Mouse (Mus musculus) spleen, postnatal 14 days (tissue): ENCODE data around the gene Sh3rf3.
"Not testable (repeated sequence)": the region's sequence is repeated elsewhere in the genome, so short reads cannot be mapped to it uniquely, and the experiment has no call there.

Experiments
- DNase-seq, 2 experiments: peaks; one replicate each; pipeline ENCODE4 v3.0.0; 2021 to 2022; ENCODE audit warnings: low spot score in 2 of 2

Gene Sh3rf3

GRCm38 (mm10) chr10:58981674-58982329 is 168.6 kb downstream of the Sh3rf3 start:
- DNase-seq: no peak

GRCm38 (mm10) chr10:58982546-58983154 is 169.5 kb downstream of the Sh3rf3 start:
- no peak for DNase-seq

GRCm38 (mm10) chr10:58991611-58992010 is 178.5 kb downstream of the Sh3rf3 start:
- DNase-seq: no peak

- no peak for DNase-seq
Observed at GRCm38 (mm10) chr10:58994726-58995125, 181.6 kb downstream of the Sh3rf3 start.

GRCm38 (mm10) chr10:58995132-58995531 is 182.0 kb downstream of the Sh3rf3 start:
- DNase-seq: no peak

- no peak for DNase-seq
Observed at GRCm38 (mm10) chr10:59002361-59002760, 189.2 kb downstream of the Sh3rf3 start.

- no peak for DNase-seq
Observed at GRCm38 (mm10) chr10:59011415-59011814, 198.3 kb downstream of the Sh3rf3 start.

GRCm38 (mm10) chr10:59013618-59014017 is 200.5 kb downstream of the Sh3rf3 start:
- no peak for DNase-seq

GRCm38 (mm10) chr10:59019302-59019973 is 206.3 kb downstream of the Sh3rf3 start:
- no peak for DNase-seq

GRCm38 (mm10) chr10:59050434-59050833 is 237.3 kb downstream of the Sh3rf3 start:
- DNase-seq: no peak

- DNase-seq: no peak
Observed at GRCm38 (mm10) chr10:59056294-59056693, 243.1 kb downstream of the Sh3rf3 start.

- no peak for DNase-seq
Observed at GRCm38 (mm10) chr10:59066804-59067203, 253.6 kb downstream of the Sh3rf3 start.

- DNase-seq: no peak
Observed at GRCm38 (mm10) chr10:59072827-59073226, 259.7 kb downstream of the Sh3rf3 start.

- DNase-seq: no peak
Observed at GRCm38 (mm10) chr10:59076681-59077080, 263.5 kb downstream of the Sh3rf3 start.

- DNase-seq: no peak
Observed at GRCm38 (mm10) chr10:59077909-59078308, 264.8 kb downstream of the Sh3rf3 start.

GRCm38 (mm10) chr10:59085604-59086003 is 272.4 kb downstream of the Sh3rf3 start:
- no peak for DNase-seq

GRCm38 (mm10) chr10:59086578-59086977 is 273.4 kb downstream of the Sh3rf3 start:
- DNase-seq: no peak

GRCm38 (mm10) chr10:59089861-59090621 is 276.9 kb downstream of the Sh3rf3 start:
- DNase-seq: no peak

GRCm38 (mm10) chr10:59090622-59090971 is 277.4 kb downstream of the Sh3rf3 start:
- no peak for DNase-seq

- DNase-seq: no peak
Observed at GRCm38 (mm10) chr10:59091556-59091955, 278.4 kb downstream of the Sh3rf3 start.

GRCm38 (mm10) chr10:59091988-59092387 is 278.8 kb downstream of the Sh3rf3 start:
- DNase-seq: no peak

GRCm38 (mm10) chr10:59103076-59103475 is 289.9 kb downstream of the Sh3rf3 start:
- DNase-seq: not testable (repeated sequence)
